Mouse (Mus musculus) mouse embryonic stem cell (cell line): ENCODE measurements around the gene Tmsb10.

Source experiments
- in situ Hi-C, 2 experiments: fragments of 300-500 bp; cut with MboI; formaldehyde crosslinking; loops; 1 replicate in 1 of 2; 3 replicates in 1 of 2; pipeline ENCODE4 v1.14.3; 2019 to 2020; ENCODE audit warnings: low sequenced_read_pairs in 2 of 2, low pct_unique_long_range_greater_than_20kb in 1 of 2, mixed read lengths in 1 of 2; ENCODE audit not compliant: unreplicated experiment in 1 of 2

Gene Tmsb10

DNA sequence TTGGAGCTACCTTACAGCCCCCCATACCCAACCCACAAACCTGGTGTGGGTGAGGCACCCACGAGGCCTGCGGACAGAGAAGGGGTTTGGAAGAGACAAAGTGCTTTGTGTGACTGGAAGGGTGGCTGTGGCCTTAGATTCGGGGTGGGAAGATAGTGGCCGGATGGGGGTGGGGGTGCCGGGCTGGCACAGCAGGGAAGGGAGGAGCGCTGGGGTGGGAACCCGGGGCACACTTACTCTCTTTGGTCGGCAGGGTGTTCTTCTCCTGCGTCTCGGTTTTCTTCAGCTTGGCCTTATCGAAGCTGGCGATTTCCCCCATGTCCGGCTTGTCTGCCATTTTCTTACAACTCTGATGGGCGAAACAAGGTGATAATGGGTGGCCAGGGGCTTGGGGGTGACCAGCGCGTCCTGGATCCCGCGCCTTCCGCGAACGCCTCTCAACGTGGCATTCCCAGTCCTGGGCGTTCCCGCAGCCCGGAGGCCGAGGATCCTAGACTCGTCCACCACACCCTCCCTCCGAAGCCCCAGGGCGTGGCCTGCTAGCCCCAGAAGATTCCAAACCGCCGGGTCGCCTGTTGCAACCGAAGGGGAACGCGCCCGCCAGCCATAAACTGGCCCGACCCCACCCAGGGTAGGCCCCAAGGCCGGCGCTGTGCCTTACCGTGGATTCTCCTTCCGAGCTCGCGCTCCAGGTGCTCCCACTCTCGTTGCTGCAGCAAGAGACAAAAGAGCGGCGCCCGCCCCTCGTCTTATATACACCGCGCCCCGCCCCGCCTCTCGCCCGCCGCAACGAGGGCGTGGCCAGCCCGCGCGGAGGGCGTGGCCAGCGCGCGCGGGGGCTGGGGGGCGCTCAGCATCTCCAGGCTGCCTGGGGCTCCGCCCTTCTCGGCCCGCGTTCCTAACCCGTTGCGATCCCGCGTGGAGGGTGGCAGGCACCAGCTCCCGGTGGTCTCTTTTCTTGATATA is 589 bp downstream of the Tmsb10 start:
- in situ Hi-C loops: no loop called here

DNA sequence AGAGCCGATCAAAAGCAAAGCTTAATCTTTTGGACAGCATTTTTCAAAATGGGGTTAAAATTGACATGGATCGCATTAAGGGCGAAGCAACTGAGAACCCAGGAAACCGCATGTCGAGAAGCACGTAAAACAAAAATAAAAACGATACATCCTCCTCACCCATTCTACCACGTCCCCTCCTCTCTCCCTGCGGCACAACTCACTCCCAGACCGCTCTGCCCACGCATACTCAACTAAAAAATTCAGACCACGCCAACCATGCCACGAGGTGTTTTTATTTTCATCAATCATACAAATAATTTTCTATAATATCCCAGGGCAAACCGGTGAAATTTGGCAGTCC is 1.5 kb downstream of the Tmsb10 start:
- in situ Hi-C loops: no loop called here

DNA sequence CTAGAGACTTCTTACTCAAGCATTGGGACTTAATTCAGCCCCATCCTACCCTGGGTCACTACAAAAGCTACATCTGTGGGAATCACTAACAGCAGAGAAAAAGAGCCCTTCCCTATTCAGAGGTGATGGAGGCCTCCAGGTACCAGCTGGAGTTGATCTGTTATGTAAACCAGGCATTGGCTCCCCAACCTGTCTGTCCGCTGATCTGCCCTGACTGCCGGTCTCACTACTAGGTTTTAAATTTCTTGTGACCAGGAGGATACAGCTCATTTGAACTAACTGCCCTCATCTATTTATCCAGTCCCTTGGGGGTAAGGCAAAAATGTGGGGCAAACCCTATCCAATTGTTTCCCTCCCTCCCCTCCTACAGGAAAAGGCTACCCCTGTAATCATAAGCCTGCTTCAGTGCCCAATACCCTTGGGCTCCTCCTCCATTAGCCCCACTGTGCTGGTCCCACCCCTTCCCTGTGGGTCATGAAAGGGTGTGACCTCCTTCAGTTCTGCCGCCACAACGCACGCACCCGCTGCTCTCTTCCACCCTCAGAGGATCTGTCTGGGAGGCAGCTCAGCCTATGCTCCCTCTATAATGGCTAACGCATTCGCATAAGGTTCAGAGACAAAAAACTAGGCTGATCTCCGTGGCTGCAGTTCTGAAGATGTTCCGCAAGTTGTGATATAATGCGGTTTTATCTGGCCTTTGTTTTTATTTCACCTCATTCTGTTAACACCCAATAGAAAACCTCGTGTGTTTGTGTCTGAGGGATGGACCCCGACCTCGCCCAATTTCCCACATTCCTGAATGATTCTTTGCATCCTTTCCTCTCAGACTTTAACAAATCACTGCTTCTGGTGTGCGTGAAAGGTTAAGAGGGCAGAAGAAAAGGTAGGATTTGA is 2.1 kb downstream of the Tmsb10 start:
- in situ Hi-C loops: no loop called here

DNA sequence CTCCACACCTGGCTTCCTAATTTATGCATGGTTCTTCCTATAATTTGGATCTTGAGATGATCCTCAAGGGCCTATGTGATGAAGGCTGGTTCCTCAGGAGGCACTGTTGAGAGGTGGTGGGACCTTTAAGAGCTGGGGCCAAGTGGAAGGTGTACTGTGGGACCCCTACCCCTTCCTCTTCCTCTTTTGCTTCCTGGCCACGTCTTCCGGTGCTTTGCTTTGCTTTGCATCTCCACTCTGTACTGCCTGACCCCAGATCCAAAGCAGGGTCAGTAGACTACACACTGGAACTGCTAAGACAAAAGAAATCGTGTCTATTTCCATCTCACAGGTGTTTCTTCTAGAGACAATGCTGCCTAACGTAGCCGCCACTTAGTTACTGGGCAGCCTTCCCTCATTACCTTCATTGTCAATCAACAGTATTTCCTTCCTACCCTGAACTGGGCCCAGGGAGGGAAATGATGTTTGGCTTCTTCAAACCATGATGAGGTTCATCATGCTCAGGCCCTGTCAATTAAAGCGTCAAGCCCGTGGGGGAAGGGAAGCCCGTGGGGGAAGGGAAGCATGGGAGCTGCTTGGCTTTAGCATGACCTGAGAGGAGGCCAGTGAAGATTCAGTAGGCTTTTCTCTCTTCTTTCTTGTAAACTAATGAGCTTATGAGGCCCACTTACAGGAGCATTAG is 2.9 kb downstream of the Tmsb10 start:
- in situ Hi-C loops: no loop called here

DNA sequence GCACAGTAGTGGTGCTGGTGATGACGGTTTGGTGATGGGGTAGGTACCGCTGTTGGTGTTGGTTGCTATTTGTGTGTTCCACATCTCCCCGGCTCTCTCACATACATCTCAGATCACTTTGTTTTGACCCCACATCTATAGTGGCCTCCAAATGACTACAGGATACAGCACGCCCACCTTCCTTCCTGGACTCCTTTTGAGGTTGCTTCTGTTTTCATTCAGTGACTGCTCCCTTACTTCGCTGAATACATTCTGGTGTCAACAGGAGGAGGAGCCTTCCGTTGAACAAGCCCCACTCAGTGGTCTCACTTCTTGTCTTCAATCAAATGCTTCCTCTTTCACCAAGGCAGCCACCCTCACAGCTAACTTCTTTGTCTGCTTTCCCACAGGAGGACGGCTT is 3.8 kb downstream of the Tmsb10 start:
- in situ Hi-C loops: no loop called here

DNA sequence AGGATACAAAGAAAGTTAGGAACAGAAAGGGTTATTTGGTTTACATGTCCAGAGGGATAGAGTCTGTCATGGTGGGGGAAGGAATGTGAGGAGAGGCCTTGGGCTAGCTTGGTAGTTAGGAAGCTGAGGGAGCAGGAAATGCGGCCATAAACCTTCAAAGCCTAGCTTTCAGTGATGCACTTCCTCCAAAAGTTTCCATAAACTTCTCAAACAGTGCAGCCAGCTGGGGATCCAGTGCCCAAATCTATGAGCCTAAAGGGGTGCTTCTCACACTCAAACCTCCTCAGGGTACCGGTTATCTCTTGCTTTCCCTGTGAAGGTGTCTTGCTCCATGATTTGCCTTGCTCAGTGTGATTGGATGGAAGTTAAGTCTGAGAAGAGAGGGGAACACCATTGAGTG is 5.6 kb downstream of the Tmsb10 start:
- in situ Hi-C loops: no loop called here

DNA sequence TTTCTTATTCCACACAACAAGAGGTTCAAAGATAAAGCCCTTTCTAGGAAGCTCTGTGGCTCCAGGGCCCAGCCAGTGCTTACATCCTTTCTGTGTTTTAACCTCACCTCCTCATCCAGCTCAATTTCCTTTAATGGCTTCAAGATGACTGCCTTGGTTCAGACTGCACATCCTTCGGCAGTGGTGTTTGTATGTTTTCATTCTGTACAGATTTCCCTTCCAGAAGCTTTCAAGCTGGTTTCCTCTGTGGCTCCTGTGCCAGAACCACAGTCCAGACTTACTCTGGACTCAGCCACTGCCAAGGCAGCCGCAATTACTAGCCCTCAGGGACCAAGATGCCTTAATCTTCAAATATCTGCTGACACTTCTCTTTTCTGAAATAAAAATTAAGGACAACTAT is 6.3 kb downstream of the Tmsb10 start:
- in situ Hi-C loops: no loop called here

DNA sequence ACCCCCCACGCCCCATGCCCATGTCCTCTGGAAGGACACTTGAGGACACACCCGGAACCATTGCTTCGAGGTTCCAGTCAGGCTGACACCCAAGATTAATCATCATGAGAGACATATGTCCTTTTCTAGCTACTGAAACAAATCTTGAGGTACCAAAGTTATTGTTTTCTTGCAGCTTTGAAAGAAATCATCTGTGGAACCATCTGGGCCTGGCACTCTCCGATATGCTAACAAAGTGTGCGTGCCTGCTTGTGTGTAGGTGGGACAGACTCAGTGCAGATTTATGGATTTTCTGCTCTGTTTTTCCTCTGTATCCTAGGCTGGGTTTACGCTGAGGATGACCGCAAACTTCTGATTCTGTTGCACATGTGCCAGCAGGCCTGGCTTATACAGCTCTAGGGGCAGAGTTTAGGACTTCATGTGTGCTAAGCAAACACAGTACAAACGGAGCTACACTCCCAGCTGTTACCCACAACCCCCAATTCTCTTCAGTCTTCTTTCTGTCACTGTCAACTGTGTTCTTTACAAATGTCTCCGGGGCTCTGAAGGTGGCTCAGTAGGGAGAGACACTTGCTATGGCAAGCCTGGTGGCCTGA is 9.3 kb downstream of the Tmsb10 start:
- in situ Hi-C loops: no loop called here

DNA sequence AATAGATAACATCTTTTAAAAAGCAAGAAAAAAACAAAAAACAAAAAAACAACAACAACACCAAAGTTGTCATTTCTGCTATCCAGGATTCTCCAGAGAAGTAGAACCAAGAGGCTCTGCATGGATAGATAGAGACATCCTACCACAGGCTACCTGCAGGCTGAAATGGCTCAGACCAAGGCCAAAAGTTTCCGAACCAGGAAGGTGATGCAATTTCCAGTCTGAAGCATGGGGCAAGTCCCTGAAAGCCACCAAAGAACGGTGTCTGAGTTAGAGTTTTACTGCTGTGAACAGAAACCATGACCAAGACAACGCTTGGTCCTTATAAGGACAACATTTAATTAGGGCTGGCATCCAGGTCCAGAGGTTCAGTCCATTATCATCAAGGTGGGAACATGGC is 10.2 kb downstream of the Tmsb10 start:
- in situ Hi-C loops: no loop called here

DNA sequence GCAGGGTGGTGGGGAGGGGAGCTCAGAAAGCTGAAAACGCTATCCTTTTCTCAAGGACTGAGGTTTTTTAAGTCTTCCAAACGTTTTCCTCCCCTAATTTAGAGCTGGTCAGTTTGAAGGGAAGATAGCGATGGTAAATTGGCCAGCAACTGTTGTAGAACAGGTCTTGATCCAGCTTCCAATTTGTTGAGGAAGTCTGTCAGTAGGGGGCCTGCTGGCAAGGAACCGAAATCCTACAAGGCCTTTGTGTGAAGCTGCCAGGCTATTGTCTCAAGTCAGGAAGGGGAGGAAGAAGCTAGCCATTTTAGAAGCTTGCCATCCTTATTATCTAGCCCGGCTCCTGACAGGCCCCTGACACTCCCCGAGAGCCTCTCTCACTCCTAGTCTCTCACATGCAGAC is 10.6 kb downstream of the Tmsb10 start:
- in situ Hi-C loops: no loop called here

DNA sequence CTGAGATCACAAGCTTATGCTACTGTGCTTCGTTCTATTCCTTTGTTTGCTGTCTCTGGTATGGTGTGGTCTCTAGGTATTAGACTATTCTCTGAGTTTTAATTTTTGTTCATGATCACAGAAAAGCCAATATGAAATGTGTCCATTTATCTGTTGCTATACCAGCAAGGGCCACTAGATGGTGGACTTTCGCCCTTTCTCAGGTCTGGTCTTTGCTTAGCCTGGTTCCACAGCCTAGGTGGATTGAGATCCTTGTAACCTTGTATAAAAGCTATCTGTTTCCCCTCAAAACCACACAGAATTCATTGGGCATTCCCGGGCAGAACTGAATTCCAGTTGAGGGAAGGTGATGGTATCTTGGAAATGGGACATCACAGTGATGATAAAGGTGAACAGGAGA is 18.1 kb downstream of the Tmsb10 start:
- in situ Hi-C loops: loop anchor here (5.0 kb wide), 2 partner anchors 67 to 72 kb away; no protein-coding TSS in a partner anchor

DNA sequence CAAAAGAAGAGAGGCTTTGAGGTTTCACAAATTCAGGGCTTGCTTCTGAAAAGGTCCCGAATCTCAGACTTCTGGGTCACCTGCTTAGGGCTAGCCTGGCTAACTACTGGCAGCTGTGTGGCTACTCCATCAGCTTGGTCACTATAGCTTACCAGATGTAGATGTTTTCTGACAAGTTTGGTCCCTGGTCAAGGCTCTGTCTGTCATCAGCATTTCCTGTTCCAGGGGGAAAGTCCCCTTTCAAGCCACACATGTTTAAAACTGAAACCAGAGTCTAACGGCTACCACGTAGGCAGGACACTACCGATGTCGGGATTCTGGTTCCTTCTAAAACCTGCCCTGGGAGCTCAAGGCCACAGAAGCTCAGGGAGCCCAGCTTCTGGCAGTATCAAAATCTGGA is 20.7 kb downstream of the Tmsb10 start:
- in situ Hi-C loops: no loop called here

DNA sequence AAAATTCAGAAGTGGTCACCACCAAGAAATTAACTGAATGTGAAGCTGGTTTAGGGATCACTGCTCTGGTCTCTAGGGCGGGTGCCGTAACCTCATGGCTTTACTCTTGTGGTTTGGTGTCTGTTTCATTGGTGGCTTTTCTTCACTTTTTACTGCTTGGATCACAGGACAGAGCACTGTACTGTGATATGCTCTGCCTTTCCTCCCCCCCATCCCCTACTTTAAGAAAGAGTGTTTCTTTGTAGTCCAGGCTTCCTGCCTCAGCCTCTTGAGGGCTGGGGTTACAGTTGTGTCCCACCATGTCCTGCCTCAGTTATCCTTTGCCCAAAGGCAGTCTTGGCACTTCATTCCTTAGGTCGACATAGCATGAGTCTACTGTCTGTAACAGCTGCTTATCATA is 21.1 kb downstream of the Tmsb10 start:
- in situ Hi-C loops: no loop called here

DNA sequence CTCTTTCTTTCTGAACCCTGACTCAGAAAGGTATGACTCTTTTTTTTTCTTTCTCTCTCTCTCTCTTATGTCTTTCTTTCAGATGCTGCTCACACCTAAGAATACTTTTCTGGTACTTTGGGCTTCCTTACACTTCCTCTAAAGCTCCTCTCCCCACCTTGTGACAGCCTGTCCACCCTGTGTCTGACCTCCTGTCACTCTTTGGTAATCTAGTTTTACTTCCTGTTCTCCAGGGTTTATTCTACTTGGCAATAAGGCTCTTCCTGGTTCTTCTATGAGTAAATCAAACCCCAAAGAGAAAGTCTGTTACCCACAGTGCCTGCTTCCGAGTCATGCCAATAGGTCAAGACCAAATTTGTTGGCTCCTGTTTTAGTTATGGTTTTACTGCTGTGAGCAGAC is 25.6 kb downstream of the Tmsb10 start:
- in situ Hi-C loops: no loop called here

DNA sequence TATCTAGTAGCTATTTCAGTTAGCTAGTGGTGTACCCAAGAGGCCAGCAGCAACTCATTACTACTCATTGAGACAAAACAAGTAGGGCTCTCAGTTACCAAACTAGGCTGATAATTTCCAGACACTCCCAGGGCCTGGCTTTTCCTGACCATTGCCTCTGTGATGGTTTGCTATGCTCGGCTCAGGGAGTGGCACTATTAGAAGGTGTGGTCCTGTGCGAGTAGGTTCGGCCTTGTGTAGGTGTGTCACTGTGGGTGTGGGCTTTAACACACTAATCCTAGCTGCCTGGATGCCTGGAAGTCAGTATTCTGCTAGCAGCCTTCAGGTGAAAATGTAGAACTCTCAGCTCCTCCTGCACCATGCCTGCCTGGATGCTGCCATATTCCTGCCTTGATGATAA is 27.0 kb downstream of the Tmsb10 start:
- in situ Hi-C loops: no loop called here

DNA sequence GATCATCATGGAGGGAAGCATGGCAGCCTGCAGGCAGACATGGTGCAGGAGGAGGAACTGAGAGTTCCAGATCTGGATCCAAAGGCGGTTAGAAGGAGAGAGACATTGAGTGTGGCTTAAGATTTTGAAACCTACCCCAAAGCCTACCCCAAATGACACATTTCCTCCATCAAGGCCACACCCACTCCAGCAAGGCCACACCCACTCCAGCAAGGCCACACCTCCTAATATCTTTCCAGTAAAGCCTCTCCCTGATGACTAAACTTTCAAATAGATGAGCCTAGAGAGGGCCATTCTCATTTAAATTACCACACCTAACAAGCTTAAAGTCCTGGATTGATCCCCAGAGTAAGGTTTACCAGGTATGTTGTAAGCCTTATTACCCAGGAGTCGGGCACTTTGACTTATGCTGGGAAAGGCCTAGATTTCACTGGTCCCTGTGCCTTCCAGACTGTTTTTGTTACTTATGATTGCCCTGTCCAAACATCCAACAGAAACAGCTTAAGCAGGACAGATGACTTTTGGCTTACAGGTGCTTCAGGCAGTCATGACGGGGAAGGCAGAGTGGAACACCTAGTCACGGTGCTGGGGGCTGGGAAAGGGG is 28.7 kb downstream of the Tmsb10 start:
- in situ Hi-C loops: loop anchor here in 1 of 2 experiments (10.0 kb wide), 1 partner anchor 305 kb away; no protein-coding TSS in a partner anchor

DNA sequence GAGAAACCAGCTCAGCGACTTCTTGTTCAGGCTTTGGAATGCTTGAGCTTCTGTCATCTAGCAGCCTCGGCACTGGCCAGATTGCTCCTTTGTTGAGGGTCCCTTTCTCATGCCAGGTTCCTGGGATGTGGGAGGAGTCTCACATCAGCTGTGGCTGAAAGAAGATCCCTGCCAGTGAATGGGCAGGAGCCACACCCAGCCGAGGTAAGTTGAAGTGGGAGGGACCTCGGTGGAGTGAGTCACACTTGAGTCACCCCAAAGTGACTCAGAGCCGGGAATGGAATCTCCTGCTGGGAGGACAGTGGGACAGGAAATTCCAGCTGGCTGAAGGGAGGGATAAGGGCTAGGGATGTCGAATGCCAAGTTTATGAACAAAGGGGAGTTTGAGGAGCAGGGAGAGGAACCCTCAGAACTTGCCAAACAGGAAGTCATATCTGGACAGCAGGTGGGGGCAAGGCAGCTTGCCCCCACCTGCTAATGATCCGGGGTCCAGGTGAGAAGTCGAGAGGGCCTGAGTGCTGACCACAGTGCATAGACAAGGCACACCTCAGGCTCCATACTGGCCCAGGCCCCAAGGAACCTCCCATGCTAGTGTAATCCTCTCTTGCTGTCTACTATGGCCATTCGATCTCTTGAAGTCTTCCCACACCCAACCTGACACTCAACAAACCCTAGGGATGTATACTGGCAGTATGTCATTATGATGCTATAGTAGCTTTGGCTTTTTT is 31.6 kb downstream of the Tmsb10 start:
- in situ Hi-C loops: loop anchor here in 1 of 2 experiments (10.0 kb wide), 1 partner anchor 308 kb away; no protein-coding TSS in a partner anchor
